Mouse (Mus musculus) limb, embryonic 12.5 days (tissue): ENCODE results near the gene Sncb. TPM values are rescaled to one million over a fixed set of nuclear protein-coding genes. Genes with fewer than 3 reads are reported as not detected.
A peak's percentile ranks its signal among the peaks of the same experiment; 100 is the strongest.
"Not testable (repeated sequence)": the region's sequence is repeated elsewhere in the genome, so short reads cannot be mapped to it uniquely, and the experiment has no call there.

ENCODE experiments used
- ATAC-seq: fragments of 200-750 bp; cut with Nextera tagmentation; 2 replicates; pipeline ENCODE4 v1.8.0; 2017; ENCODE audit warnings: low read depth, moderate TSS enrichment; ENCODE audit not compliant: insufficient number of reproducible peaks, insufficient read depth, low FRiP score, low TSS enrichment
- H3K27ac ChIP-seq: fragments of 300-500 bp; sonication (generic); 2 replicates; pipeline ENCODE4 v1.5.1; 2016; ENCODE audit warnings: mild to moderate bottlenecking, moderate library complexity
- H3K27me3 ChIP-seq: fragments of 300-500 bp; sonication (generic); 2 replicates; pipeline ENCODE4 v1.6.1; 2016; ENCODE audit warnings: mild to moderate bottlenecking, moderate library complexity
- H3K36me3 ChIP-seq: fragments of 300-500 bp; sonication (generic); 2 replicates; pipeline ENCODE4 v1.6.1; 2016; ENCODE audit warnings: mild to moderate bottlenecking, moderate library complexity
- H3K4me1 ChIP-seq: fragments of 300-500 bp; sonication (generic); replicated peaks from 2 replicates; pipeline ENCODE4 v1.6.1; 2016
- H3K4me2 ChIP-seq: fragments of 300-500 bp; sonication (generic); 2 replicates; pipeline ENCODE4 v1.6.1; 2016; ENCODE audit warnings: mild to moderate bottlenecking, moderate library complexity
- H3K4me3 ChIP-seq: fragments of 300-500 bp; sonication (generic); replicated peaks from 2 replicates; pipeline ENCODE4 v1.5.1; 2016; ENCODE audit warnings: mild to moderate bottlenecking
- H3K9ac ChIP-seq: fragments of 300-500 bp; sonication (generic); replicated peaks from 2 replicates; pipeline ENCODE4 v1.6.1; 2016; ENCODE audit warnings: mild to moderate bottlenecking, moderate library complexity
- H3K9me3 ChIP-seq: fragments of 300-500 bp; sonication (generic); 2 replicates; pipeline ENCODE4 v1.6.1; 2016; ENCODE audit warnings: mild to moderate bottlenecking, moderate library complexity
- WGBS: fragments of 180-500 bp; shearing (Covaris S2); methylation state at CpG from one replicate; pipeline ENCODE4 v1.1.7; 2016; 5-methylcytosine and 5-hydroxymethylcytosine counted together
- polyA plus RNA-seq: library from polyadenylated mRNA; unstranded; fragments of >200 nt; fragmentation: Nextera tagmentation; extraction: Ambion mirVana; gene quantifications from 2 replicates; pipeline ENCODE4 v1.2.1, GENCODE M21; 2016

Sncb gene
- polyA plus RNA-seq, 1 experiment from 2014 or later = not detected

GRCm38 (mm10) chr13:54797356-54797755 is 31.0 kb upstream of the Sncb start:
- Histone ChIP-seq H3K9ac (no peak overlapping the region), H3K4me1 (0 out of 2 replicates have a peak, but pooled peaks cover 4% of the 10 kb centered on the region)

GRCm38 (mm10) chr13:54794843-54795242 is 28.4 kb upstream of the Sncb start:
- no peak for ATAC-seq
- peaks cover 74% of the 10 kb centered on the region for H3K27me3 ChIP-seq
- no peak overlapping the region for H3K9ac ChIP-seq
- no peak overlapping the region for H3K4me2 ChIP-seq
- no peak overlapping the region for H3K27ac ChIP-seq
- no peaks in the 10 kb centered on the region for H3K9me3 ChIP-seq
- peaks cover 9% of the 10 kb centered on the region for H3K4me1 ChIP-seq
- no peak overlapping the region for H3K4me3 ChIP-seq
- 49% methylated on average over 5 of the region's 5 CpGs for WGBS
- H3K36me3 ChIP-seq = no peaks in the 10 kb centered on the region

More at GRCm38 (mm10) chr13:54797356-54797755, 31.0 kb upstream of the Sncb start:
- Histone ChIP-seq H3K9me3 (no peaks in the 10 kb centered on the region), H3K36me3 (no peaks in the 10 kb centered on the region), H3K27ac (no peak overlapping the region), H3K4me3 (no peak overlapping the region), H3K27me3 (peaks cover 49% of the 10 kb centered on the region), H3K4me2 (no peak overlapping the region)
- WGBS = 41% methylated on average over 4 of the region's 4 CpGs
- no peak for ATAC-seq

GRCm38 (mm10) chr13:54794002-54794577 is 27.7 kb upstream of the Sncb start:
- H3K27me3 ChIP-seq = peaks cover 82% of the 10 kb centered on the region

GRCm38 (mm10) chr13:54792259-54793230 is 26.1 kb upstream of the Sncb start:
- Histone ChIP-seq H3K4me2 (no peak overlapping the region), H3K9ac (no peak overlapping the region), H3K36me3 (no peaks in the 10 kb centered on the region), H3K27me3 (peaks cover 82% of the 10 kb centered on the region), H3K9me3 (no peaks in the 10 kb centered on the region), H3K4me1 (peaks cover 17% of the 10 kb centered on the region), H3K4me3 (no peak overlapping the region), H3K27ac (no peak overlapping the region)
- 14% methylated on average over 21 of the region's 21 CpGs for WGBS
- no peak for ATAC-seq

More at GRCm38 (mm10) chr13:54794002-54794577, 27.7 kb upstream of the Sncb start:
- WGBS = 65% methylated on average over 16 of the region's 16 CpGs
- Histone ChIP-seq H3K4me3 (no peak overlapping the region), H3K9me3 (no peaks in the 10 kb centered on the region), H3K9ac (no peak overlapping the region), H3K27ac (no peak overlapping the region), H3K4me1 (peaks cover 15% of the 10 kb centered on the region), H3K36me3 (no peaks in the 10 kb centered on the region), H3K4me2 (no peak overlapping the region)
- ATAC-seq = no peak

GRCm38 (mm10) chr13:54789561-54790397 is 23.4 kb upstream of the Sncb start:
- Histone ChIP-seq H3K4me2 (peak overlapping the region; percentile 97), H3K4me1 (peaks cover 17% of the 10 kb centered on the region), H3K9ac (peak overlapping the region; percentile 45), H3K27ac (no peak overlapping the region), H3K36me3 (no peaks in the 10 kb centered on the region), H3K27me3 (peaks cover 73% of the 10 kb centered on the region), H3K4me3 (peak overlapping the region; percentile 57), H3K9me3 (no peaks in the 10 kb centered on the region)
- WGBS = 2% methylated on average over 38 of the region's 38 CpGs
- peak; percentile 43; the same call in 1 of the 2 replicates for ATAC-seq

- H3K4me3 ChIP-seq = peak within 1 kb of the TSS; percentile 57
- peaks cover 68% of the 10 kb centered on the region for H3K27me3 ChIP-seq
- no peak within 1 kb of the TSS for H3K27ac ChIP-seq
- H3K4me2 ChIP-seq = peak within 1 kb of the TSS; percentile 97
- ATAC-seq = peak; percentile 61
- peaks cover 17% of the 10 kb centered on the region for H3K4me1 ChIP-seq
- no peaks in the 10 kb centered on the region for H3K36me3 ChIP-seq
- H3K9ac ChIP-seq = peak within 1 kb of the TSS; percentile 45
- H3K9me3 ChIP-seq = no peaks in the 10 kb centered on the region
- WGBS = 2% methylated on average over 49 of the region's 49 CpGs
These were observed 22.6 kb upstream of the Sncb start, which contains the start of gene Tspan17 for GRCm38 (mm10) chr13:54788740-54789560. TSS of gene Tspan17 (plus strand) at chr13:54789377.

- not testable (repeated sequence) for ATAC-seq, H3K36me3 ChIP-seq, H3K4me2 ChIP-seq, H3K4me3 ChIP-seq, H3K9ac ChIP-seq, H3K9me3 ChIP-seq, H3K27ac ChIP-seq
- Histone ChIP-seq H3K27me3 (peaks cover 58% of the 10 kb centered on the region), H3K4me1 (peaks cover 15% of the 10 kb centered on the region)
- WGBS = 61% methylated on average over 2 of the region's 2 CpGs
These were observed 21.2 kb upstream of the Sncb start for GRCm38 (mm10) chr13:54787591-54787990.

GRCm38 (mm10) chr13:54783698-54784097 is 17.3 kb upstream of the Sncb start, which contains the start of gene Eif4e1b:
TSS of gene Eif4e1b (plus strand) at chr13:54783998.
- Histone ChIP-seq H3K36me3 (no peaks in the 10 kb centered on the region), H3K27ac (no peak within 1 kb of the TSS)
- 80% methylated on average over 4 of the region's 4 CpGs for WGBS

GRCm38 (mm10) chr13:54783235-54783634 is 16.8 kb upstream of the Sncb start:
- H3K4me2 ChIP-seq = no peak overlapping the region
- no peak overlapping the region for H3K4me3 ChIP-seq
- H3K27ac ChIP-seq = no peak overlapping the region
- H3K27me3 ChIP-seq = peaks cover 20% of the 10 kb centered on the region
- no peak for ATAC-seq
- H3K4me1 ChIP-seq = no peaks in the 10 kb centered on the region
- WGBS = 46% methylated on average over 2 of the region's 2 CpGs
- H3K9me3 ChIP-seq = no peaks in the 10 kb centered on the region
- no peaks in the 10 kb centered on the region for H3K36me3 ChIP-seq
- no peak overlapping the region for H3K9ac ChIP-seq

More at GRCm38 (mm10) chr13:54783698-54784097, 17.3 kb upstream of the Sncb start, which contains the start of gene Eif4e1b:
- H3K4me1 ChIP-seq = no peaks in the 10 kb centered on the region
- H3K9ac ChIP-seq = no peak within 1 kb of the TSS
- ATAC-seq = no peak
- no peak within 1 kb of the TSS for H3K4me2 ChIP-seq
- peaks cover 24% of the 10 kb centered on the region for H3K27me3 ChIP-seq
- no peaks in the 10 kb centered on the region for H3K9me3 ChIP-seq
- H3K4me3 ChIP-seq = no peak within 1 kb of the TSS

GRCm38 (mm10) chr13:54781086-54781485 is 14.7 kb upstream of the Sncb start:
- Histone ChIP-seq H3K9ac (no peak overlapping the region), H3K4me2 (no peak overlapping the region), H3K4me1 (no peaks in the 10 kb centered on the region), H3K4me3 (no peak overlapping the region), H3K27me3 (peaks cover 10% of the 10 kb centered on the region), H3K36me3 (no peaks in the 10 kb centered on the region), H3K9me3 (no peaks in the 10 kb centered on the region), H3K27ac (no peak overlapping the region)
- ATAC-seq = no peak
- WGBS = 75% methylated on average over 3 of the region's 3 CpGs
